Mouse (Mus musculus) heart, embryonic 14.5 days (tissue): ENCODE measurements at regions not wholly inside any gene's neighbourhood (a gene's known extent, or its start where the extent isn't known, plus 50 kb on each side); places are given as distances from the start of the nearest gene placed in this dataset.

Experiments
- ATAC-seq: fragments of 200-750 bp; cut with Nextera tagmentation; 2 replicates; pipeline ENCODE4 v1.8.0; 2017; ENCODE audit warnings: low read depth, moderate TSS enrichment; ENCODE audit not compliant: insufficient number of reproducible peaks, insufficient read depth, low FRiP score
- H3K27ac ChIP-seq, 2 experiments: fragments of 200-500 bp in 1 of 2; fragments of 300-500 bp in 1 of 2; sonication (generic) in 1 of 2; replicated peaks in 1 of 2; 2 replicates each; pipeline ENCODE4 v1.5.1; 2012 to 2014; ENCODE audit warnings: low read depth in 2 of 2, low read length in 2 of 2, control low read depth in 1 of 2, mild to moderate bottlenecking in 1 of 2, mixed read lengths in 1 of 2; ENCODE audit not compliant: control insufficient read depth in 1 of 2, insufficient read depth in 1 of 2
- H3K27me3 ChIP-seq: fragments of 300-500 bp; sonication (generic); 2 replicates; pipeline ENCODE4 v1.6.1; 2014; ENCODE audit warnings: mild to moderate bottlenecking, low read length, control low read depth; ENCODE audit not compliant: control insufficient read depth, insufficient read depth
- H3K36me3 ChIP-seq: fragments of 300-500 bp; sonication (generic); 2 replicates; pipeline ENCODE4 v1.6.1; 2014; ENCODE audit warnings: mild to moderate bottlenecking, control low read depth, low read length, mixed read lengths; ENCODE audit not compliant: control insufficient read depth, insufficient read depth
- H3K4me1 ChIP-seq, 2 experiments: fragments of 200-500 bp in 1 of 2; fragments of 300-500 bp in 1 of 2; sonication (generic) in 1 of 2; 2 replicates each; pipeline ENCODE4 v1.6.1; 2012 to 2014; ENCODE audit warnings: low read length in 2 of 2, control low read depth in 1 of 2, mixed read lengths in 1 of 2; ENCODE audit not compliant: control insufficient read depth in 2 of 2, insufficient read depth in 2 of 2
- H3K4me2 ChIP-seq: fragments of 300-500 bp; sonication (generic); 2 replicates; pipeline ENCODE4 v1.6.1; 2014; ENCODE audit warnings: mild to moderate bottlenecking, low read length
- H3K4me3 ChIP-seq, 2 experiments: fragments of 200-500 bp in 1 of 2; fragments of 300-500 bp in 1 of 2; sonication (generic) in 1 of 2; 2 replicates each; pipeline ENCODE4 v1.5.1; 2012 to 2014; ENCODE audit warnings: low read length in 2 of 2, mild to moderate bottlenecking in 2 of 2, control low read depth in 1 of 2, low read depth in 1 of 2, moderate library complexity in 1 of 2; ENCODE audit not compliant: control insufficient read depth in 1 of 2, insufficient read depth in 1 of 2
- H3K9ac ChIP-seq: fragments of 300-500 bp; sonication (generic); 2 replicates; pipeline ENCODE4 v1.6.1; 2014; ENCODE audit warnings: mild to moderate bottlenecking, low read length
- H3K9me3 ChIP-seq: fragments of 300-500 bp; sonication (generic); 2 replicates; pipeline ENCODE4 v1.6.1; 2016; ENCODE audit warnings: low read length, control low read depth; ENCODE audit not compliant: control insufficient read depth
- WGBS: fragments of 180-500 bp; shearing (Covaris S2); extraction: QIAGEN DNeasy Blood & Tissue Kit; methylation state at CpG from one replicate; pipeline ENCODE4 v1.1.7; 2014; 5-methylcytosine and 5-hydroxymethylcytosine counted together

DNA sequence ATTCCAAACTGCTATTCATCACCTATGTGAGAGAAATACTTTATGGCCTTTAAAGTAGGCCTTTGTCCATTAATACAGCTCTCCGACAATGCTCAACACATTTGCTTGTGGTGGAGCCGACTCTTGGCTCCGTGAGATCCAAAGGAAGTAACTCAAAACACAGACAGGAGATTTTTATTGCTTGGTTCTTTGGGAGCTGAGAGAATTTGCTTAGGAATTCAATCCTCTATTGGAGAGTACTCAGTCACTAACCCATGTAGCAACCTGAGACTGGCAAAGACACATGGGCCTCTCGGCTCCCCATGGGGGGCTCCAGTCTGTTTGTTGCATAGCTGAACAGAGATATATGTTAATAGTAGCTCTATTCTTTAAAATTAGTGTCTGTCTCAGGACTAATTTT, 130.1 kb upstream of the Map3k7 start:
- Histone ChIP-seq H3K4me3 (no peak overlapping the region), H3K27me3 (no peaks in the 10 kb centered on the region), H3K4me2 (no peak overlapping the region), H3K36me3 (no peaks in the 10 kb centered on the region), H3K4me1 (peaks cover 24 to 41% of the 10 kb centered on the region in 2 experiments), H3K27ac (no peak overlapping the region), H3K9me3 (no peaks in the 10 kb centered on the region), H3K9ac (no peak overlapping the region)
- WGBS, result 72% methylated on average over 4 of the region's 4 CpGs
- ATAC-seq, result no peak

DNA sequence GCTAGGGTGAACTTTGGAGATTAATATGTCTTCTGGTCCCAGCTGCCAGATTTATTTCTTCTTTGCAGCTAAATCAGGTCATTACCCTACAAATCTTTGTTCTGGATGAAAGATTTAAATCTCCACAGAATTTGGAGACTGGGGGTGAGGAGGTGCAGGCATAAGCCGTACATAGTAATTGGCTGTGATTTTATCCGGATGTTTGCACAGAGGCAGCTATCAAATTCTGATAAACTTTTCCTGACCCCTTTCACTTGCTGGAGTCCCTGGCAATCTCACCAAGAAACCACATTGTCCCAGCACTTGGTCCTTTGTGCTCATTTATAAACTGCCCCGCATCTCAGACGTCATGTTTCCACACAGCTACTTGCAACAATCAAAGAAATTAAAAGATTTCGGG, 128.8 kb upstream of the Map3k7 start:
- 12% methylated on average over 5 of the region's 5 CpGs for WGBS

DNA sequence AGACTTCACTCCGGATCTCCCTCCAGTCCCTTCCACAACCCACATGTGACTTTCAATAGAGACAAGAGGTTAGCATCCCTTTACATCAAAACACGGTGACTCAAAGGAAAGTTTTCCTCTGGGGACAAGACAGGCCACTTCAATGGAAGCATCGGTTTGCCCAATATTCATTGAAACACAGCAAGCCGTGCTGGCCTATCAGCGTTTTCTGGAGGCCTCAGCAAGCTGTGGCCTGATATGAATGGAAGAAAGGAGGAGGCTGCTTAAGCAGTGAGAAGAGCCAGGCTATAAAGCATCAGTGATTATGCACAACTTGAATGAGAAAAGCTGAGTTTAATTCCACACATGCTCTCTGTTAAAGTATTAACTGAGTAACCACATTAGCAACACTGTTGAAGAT, 125.3 kb upstream of the Map3k7 start:
- Histone ChIP-seq H3K4me1 (peaks cover 22 to 41% of the 10 kb centered on the region in 2 experiments), H3K4me3 (no peak overlapping the region), H3K27ac (peak overlapping the region in 1 of 2 experiments; percentile 11; a peak in 1 of 4 replicates), H3K9me3 (no peaks in the 10 kb centered on the region; the same call in 1 of the 2 replicates), H3K27me3 (no peaks in the 10 kb centered on the region), H3K4me2 (no peak overlapping the region), H3K36me3 (no peaks in the 10 kb centered on the region), H3K9ac (no peak overlapping the region)
- 47% methylated on average over 5 of the region's 5 CpGs for WGBS
- ATAC-seq, result no peak

More for the DNA sequence above, 128.8 kb upstream of the Map3k7 start:
- Histone ChIP-seq H3K27ac (0 out of 4 replicates have a peak overlapping the region, but pooled peaks of 1 of the 2 experiments have one; percentile 19), H3K36me3 (no peaks in the 10 kb centered on the region), H3K9ac (no peak overlapping the region), H3K4me3 (no peak overlapping the region), H3K27me3 (no peaks in the 10 kb centered on the region), H3K4me1 (peaks cover 24 to 41% of the 10 kb centered on the region in 2 experiments), H3K4me2 (peak overlapping the region; percentile 19), H3K9me3 (no peaks in the 10 kb centered on the region)
- no peak for ATAC-seq

DNA sequence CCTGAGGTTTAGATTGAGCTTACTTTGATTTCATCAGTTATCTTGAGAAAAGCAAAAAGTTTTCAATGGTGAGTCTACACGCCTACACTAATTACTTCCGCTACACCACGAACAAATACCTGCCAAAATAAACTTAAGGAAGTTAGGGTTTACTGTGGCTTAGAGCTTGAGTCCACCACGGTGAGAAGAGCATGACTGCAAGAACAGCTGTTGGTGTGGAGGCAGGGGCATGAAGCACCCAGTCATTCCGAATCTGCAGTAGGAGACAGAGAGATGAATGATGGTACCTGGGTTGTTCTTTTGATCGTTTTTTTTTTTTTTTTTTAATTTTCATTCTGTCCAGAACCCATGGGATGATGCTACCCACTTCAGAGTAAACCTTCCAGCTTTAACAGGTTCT, 114.1 kb upstream of the Map3k7 start:
- no peak for ATAC-seq
- H3K4me3 ChIP-seq, result no peak overlapping the region
- H3K36me3 ChIP-seq, result no peaks in the 10 kb centered on the region
- no peaks in the 10 kb centered on the region for H3K27me3 ChIP-seq
- WGBS, result 72% methylated on average over 6 of the region's 6 CpGs
- no peaks in the 10 kb centered on the region for H3K4me1 ChIP-seq
- H3K9ac ChIP-seq, result no peak overlapping the region
- H3K27ac ChIP-seq, result no peak overlapping the region
- no peak overlapping the region for H3K4me2 ChIP-seq
- peaks cover 12% of the 10 kb centered on the region; the same call in 1 of the 2 replicates for H3K9me3 ChIP-seq

DNA sequence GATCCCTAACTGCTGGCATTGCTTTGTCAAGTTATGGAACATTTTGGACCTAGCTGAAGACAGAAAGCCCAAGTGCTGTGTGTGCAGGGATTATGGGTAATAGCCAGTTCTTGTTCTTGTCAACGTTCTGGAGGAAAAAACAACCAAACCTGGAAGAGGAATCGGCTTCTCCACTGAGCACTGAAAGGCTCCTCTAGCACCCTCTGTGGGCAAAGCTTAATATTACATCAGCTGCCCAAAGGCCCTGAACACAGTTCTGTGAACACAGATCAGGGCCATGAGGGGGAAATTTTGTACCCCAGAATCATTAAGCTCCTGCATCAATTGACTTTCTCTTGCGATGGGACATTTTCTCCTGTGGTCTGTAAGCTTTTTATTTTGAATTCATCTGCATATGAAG, 112.9 kb upstream of the Map3k7 start:
- Histone ChIP-seq H3K4me2 (no peak overlapping the region), H3K27ac (no peak overlapping the region), H3K9ac (no peak overlapping the region), H3K9me3 (peaks cover 12% of the 10 kb centered on the region; the same call in 1 of the 2 replicates), H3K4me1 (no peaks in the 10 kb centered on the region), H3K4me3 (no peak overlapping the region), H3K27me3 (no peaks in the 10 kb centered on the region), H3K36me3 (no peaks in the 10 kb centered on the region)
- WGBS, result 45% methylated on average over 3 of the region's 3 CpGs
- ATAC-seq, result no peak

DNA sequence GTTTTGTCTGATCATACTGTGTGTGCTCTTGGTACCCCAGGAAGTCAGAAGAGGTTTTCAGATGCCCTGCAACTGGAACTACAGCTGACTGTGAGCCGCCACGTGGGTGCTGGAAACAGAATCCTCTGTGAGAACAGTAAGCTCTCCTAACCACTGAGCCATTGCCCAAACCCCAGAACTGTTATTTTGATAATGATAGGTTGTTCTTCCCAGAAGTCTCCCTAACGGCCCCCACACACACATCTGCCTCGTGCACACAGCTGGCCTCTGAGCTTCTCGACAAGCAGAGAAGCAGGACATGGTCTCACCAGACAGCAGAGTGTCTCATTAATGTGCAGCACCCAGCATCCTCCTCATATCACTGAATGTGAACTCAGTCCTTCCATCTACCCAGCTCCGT, 110.0 kb upstream of the Map3k7 start:
- H3K9me3 ChIP-seq, result no peaks in the 10 kb centered on the region
- H3K27me3 ChIP-seq, result no peaks in the 10 kb centered on the region
- no peak overlapping the region for H3K4me3 ChIP-seq
- H3K36me3 ChIP-seq, result no peaks in the 10 kb centered on the region
- no peaks in the 10 kb centered on the region for H3K4me1 ChIP-seq
- H3K4me2 ChIP-seq, result no peak overlapping the region
- no peak for ATAC-seq
- 68% methylated on average over 6 of the region's 6 CpGs for WGBS
- no peak overlapping the region for H3K9ac ChIP-seq
- H3K27ac ChIP-seq, result no peak overlapping the region

DNA sequence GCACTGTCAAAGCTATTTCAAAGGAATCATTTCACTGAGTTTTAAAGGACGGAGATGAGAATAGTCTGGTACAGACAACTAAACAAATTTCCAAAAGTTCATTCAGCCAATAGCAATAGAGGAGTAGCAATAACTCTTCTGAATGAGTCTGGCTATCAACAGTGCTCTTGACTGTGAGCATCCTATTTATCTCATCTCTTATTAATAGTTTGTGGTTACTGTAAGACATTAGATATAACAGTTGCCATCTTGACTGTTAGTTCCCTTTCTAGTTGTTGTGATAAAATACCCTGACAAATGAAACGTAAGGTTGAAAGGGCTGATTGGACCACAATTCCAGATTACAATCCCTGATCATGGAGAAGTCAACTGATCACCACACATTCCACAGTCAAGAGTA, 103.5 kb upstream of the Map3k7 start:
- Histone ChIP-seq H3K4me2 (no peak overlapping the region), H3K9ac (no peak overlapping the region), H3K4me1 (peaks cover 0 to 4% of the 10 kb centered on the region in 2 experiments; a peak in 1 of 4 replicates), H3K4me3 (no peak overlapping the region), H3K27ac (no peak overlapping the region), H3K9me3 (no peaks in the 10 kb centered on the region), H3K36me3 (no peaks in the 10 kb centered on the region), H3K27me3 (no peaks in the 10 kb centered on the region)
- WGBS, result 88% methylated on average over 2 of the region's 2 CpGs
- no peak for ATAC-seq

DNA sequence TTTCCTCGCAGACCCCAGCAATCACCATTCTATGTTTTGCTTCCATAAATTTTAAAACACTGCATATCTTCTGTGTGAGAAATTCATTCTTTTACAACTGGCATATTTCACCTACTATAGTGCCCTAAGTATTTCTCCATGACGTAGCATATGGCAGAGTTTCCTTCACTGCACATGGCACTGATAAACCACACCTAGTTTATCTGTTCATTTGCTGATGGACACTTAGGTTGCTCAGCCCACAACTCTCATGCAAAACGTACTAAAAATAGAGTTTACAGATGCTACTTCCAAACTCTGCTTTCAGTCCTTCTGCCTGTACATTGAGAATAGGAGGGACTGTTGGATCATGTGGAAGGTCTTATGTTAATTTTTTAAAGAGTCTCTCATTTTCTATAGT, 102.7 kb upstream of the Map3k7 start:
- Histone ChIP-seq H3K36me3 (no peaks in the 10 kb centered on the region), H3K4me1 (peaks cover 0 to 4% of the 10 kb centered on the region in 2 experiments; a peak in 1 of 4 replicates), H3K27ac (no peak overlapping the region), H3K4me3 (no peak overlapping the region), H3K27me3 (no peaks in the 10 kb centered on the region), H3K4me2 (no peak overlapping the region), H3K9me3 (no peaks in the 10 kb centered on the region), H3K9ac (no peak overlapping the region)
- ATAC-seq, result no peak
- 48% methylated on average over 3 of the region's 3 CpGs for WGBS
